Mouse (Mus musculus): Measurements from ENCODE around the gene Ticrr.

DNA sequence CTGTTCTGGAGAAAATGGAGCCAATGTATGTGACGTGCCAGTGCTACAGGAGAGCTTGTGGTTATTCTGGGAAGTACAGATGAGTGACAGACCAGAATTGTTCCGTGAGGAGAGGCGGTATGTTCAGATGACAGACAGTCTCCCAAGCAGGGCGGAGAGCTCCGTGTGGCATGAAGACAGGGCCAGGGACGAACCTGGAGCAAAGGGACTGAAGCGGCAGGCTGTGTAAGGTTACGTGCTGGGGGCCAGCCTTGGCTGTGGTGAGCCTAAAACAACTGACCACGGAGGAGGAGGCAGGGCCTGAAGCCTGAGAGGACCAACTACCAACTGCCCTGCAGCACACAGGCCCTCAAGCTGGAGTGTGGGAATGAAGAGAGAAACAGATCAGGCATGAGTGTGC, 48.1 kb upstream of the Ticrr start:
- TF ChIP-seq FLI1 (IDR thresholded peaks at IDR 0.05; ENCODE audit: low read length) (no peak), GATA1 (IDR thresholded peaks at IDR 0.05; ENCODE audit: borderline replicate concordance, low read length) (no peak)
